Mouse (Mus musculus) intestine, embryonic 14.5 days (tissue): ENCODE measurements around the gene Ppp1r16b. TPM values are rescaled to one million over a fixed set of nuclear protein-coding genes. Genes with fewer than 3 reads are reported as not detected.

Experiments used
- ATAC-seq: fragments of 200-750 bp; cut with Nextera tagmentation; replicated peaks from 2 replicates; pipeline ENCODE4 v1.8.0; 2017; ENCODE audit warnings: low read depth, moderate number of reproducible peaks, moderate TSS enrichment, moderate library complexity; ENCODE audit not compliant: low FRiP score, low TSS enrichment
- DNase-seq: peaks from one replicate; pipeline ENCODE4 v3.0.0-alpha.2; 2018; ENCODE audit warnings: low spot score
- H3K27ac ChIP-seq: fragments of 300-500 bp; sonication (generic); 2 replicates; pipeline ENCODE4 v1.5.1; 2014; ENCODE audit warnings: low read depth, mild to moderate bottlenecking, control low read depth
- H3K27me3 ChIP-seq: fragments of 300-500 bp; sonication (generic); replicated peaks from 2 replicates; pipeline ENCODE4 v1.6.1; 2014; ENCODE audit warnings: low read length, control low read depth; ENCODE audit not compliant: control insufficient read depth, insufficient read depth
- H3K36me3 ChIP-seq: fragments of 300-500 bp; sonication (generic); 2 replicates; pipeline ENCODE4 v1.6.1; 2014; ENCODE audit warnings: low read length, control low read depth; ENCODE audit not compliant: control insufficient read depth, insufficient read depth
- H3K4me1 ChIP-seq: fragments of 300-500 bp; sonication (generic); replicated peaks from 2 replicates; pipeline ENCODE4 v1.6.1; 2014; ENCODE audit warnings: low read length, control low read depth, mixed read lengths; ENCODE audit not compliant: control insufficient read depth, insufficient read depth
- H3K4me2 ChIP-seq: fragments of 300-500 bp; sonication (generic); 2 replicates; pipeline ENCODE4 v1.6.1; 2014; ENCODE audit warnings: low read length
- H3K4me3 ChIP-seq: fragments of 300-500 bp; sonication (generic); 2 replicates; pipeline ENCODE4 v1.5.1; 2014; ENCODE audit warnings: low read depth, low read length, control low read depth, mixed read lengths
- H3K9ac ChIP-seq: fragments of 300-500 bp; sonication (generic); 2 replicates; pipeline ENCODE4 v1.6.1; 2014; ENCODE audit warnings: mild to moderate bottlenecking, low read length
- H3K9me3 ChIP-seq: fragments of 300-500 bp; sonication (generic); 2 replicates; pipeline ENCODE4 v1.6.1; 2016; ENCODE audit warnings: low read length, control low read depth; ENCODE audit not compliant: control insufficient read depth
- WGBS: fragments of 180-500 bp; shearing (Covaris S2); extraction: QIAGEN DNeasy Blood & Tissue Kit; methylation state at CpG from one replicate; pipeline ENCODE4 v1.1.7; 2014; 5-methylcytosine and 5-hydroxymethylcytosine counted together
- polyA plus RNA-seq: library from polyadenylated mRNA; unstranded; fragments of >200 nt; fragmentation: Nextera tagmentation; extraction: Ambion mirVana; gene quantifications from 2 replicates; pipeline ENCODE4 v1.2.1, GENCODE M21; 2014

Ppp1r16b gene
- polyA plus RNA-seq, 1 experiment from 2014 or later: 5.0 TPM

GRCm38 (mm10) chr2:158781126-158781525, 115.9 kb downstream of the Ppp1r16b start:
- Histone ChIP-seq H3K4me1 (peaks cover 14% of the 10 kb centered on the region), H3K4me2 (no peak overlapping the region), H3K36me3 (peaks cover 65% of the 10 kb centered on the region), H3K9ac (no peak overlapping the region), H3K9me3 (no peaks in the 10 kb centered on the region), H3K27me3 (no peaks in the 10 kb centered on the region), H3K27ac (no peak overlapping the region), H3K4me3 (no peak overlapping the region)
- WGBS: 87% methylated on average over 7 of the region's 7 CpGs
- ATAC-seq (no peak), DNase-seq (no peak)

DNA sequence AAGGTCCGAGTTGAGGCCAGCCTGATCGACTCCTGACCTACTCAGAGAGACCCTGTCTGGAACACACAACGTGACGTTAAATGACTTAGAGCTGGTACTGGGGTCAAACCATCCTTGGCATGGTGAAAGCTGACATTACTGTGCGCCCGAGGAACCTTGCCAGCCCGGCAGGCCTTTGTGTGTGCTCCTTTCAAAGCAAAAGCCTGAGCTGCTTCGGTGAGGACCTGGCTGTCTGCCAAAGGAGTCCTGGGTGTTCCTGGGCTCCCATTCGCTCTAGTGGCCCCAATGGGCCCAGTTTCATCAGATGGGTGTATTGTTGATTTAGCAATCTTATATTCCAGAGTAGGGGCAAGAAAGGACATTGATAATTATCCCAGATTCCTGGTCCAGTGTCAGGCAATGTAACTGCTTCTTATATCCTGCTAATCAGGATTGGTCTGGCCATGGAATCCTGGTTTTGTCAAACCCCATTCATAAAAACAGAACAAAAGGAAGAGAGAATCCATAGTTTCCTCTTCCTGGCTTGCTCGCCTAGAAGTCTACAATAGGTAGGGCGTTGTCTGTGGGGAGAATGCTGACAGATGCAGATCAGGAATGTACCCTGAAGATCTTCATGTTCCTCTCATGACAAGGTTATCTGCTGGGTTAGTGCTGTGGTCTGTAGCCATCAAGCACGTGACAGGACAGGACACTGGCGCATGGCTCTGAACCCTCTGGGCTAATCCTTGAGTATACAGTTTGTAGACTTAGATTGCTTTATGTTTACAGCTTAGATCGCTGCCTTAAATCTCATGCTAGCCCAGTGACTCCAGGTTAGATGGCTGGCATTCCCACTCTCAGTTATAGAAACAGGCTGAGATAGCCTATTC, 122.0 kb downstream of the Ppp1r16b start:
- no peak overlapping the region for H3K4me2 ChIP-seq
- H3K9me3 ChIP-seq: no peaks in the 10 kb centered on the region
- 78% methylated on average over 14 of the region's 14 CpGs for WGBS
- no peak overlapping the region for H3K4me3 ChIP-seq
- H3K36me3 ChIP-seq: peaks cover 46% of the 10 kb centered on the region
- no peaks in the 10 kb centered on the region for H3K4me1 ChIP-seq
- DNase-seq (no peak), ATAC-seq (no peak)
- H3K9ac ChIP-seq: no peak overlapping the region
- H3K27ac ChIP-seq: no peak overlapping the region
- H3K27me3 ChIP-seq: no peaks in the 10 kb centered on the region

DNA sequence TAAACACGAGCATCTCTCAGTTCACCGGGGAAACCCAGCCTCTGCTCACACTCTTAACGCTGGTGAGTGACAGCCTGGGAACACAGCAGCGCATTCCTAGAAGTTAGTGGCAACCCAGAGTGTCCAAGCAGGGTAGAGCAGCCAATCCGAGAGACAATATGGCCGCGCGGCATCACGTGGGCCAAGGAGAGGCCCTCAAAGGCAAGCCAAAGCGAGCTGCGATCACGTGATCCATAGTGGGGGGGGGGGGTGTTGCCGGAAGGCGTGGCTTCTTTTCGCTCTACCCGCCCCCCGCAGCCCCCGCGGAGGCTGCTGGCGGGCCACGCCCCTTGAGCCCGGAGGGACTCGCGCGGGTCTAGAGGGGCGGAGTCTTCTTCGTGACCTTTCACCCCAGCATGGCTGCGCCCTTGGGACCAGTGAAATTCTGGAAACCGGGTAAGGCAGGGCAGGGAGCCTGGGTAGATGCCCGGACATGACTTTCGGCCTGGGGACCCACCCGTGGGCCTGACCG, 129.4 kb downstream of the Ppp1r16b start, which contains the start of gene Dhx35:
Gene Dhx35, plus strand, starts transcription at position 314 of the 511 bp plus-strand sequence.
- Histone ChIP-seq H3K27ac (peak within 1 kb of the TSS; percentile 87), H3K9ac (peak within 1 kb of the TSS; percentile 71), H3K4me1 (peaks cover 10% of the 10 kb centered on the region), H3K4me2 (peak within 1 kb of the TSS; percentile 92), H3K36me3 (no peaks in the 10 kb centered on the region), H3K27me3 (no peaks in the 10 kb centered on the region), H3K4me3 (peak within 1 kb of the TSS; percentile 82), H3K9me3 (no peaks in the 10 kb centered on the region)
- ATAC-seq (peak; percentile 99), DNase-seq (peak; percentile 95)
- under 1% methylated on average over 31 of the region's 33 CpGs for WGBS

GRCm38 (mm10) chr2:158795043-158795442, 129.8 kb downstream of the Ppp1r16b start:
- Histone ChIP-seq H3K27ac (peak overlapping the region; percentile 67; the same call in 1 of the 2 replicates), H3K4me1 (peaks cover 10% of the 10 kb centered on the region), H3K4me3 (peak overlapping the region; percentile 82), H3K4me2 (peak overlapping the region; percentile 92), H3K9me3 (no peaks in the 10 kb centered on the region), H3K9ac (peak overlapping the region; percentile 71), H3K36me3 (no peaks in the 10 kb centered on the region), H3K27me3 (no peaks in the 10 kb centered on the region)
- peak; percentile 8; the same call in 1 of the 2 replicates for ATAC-seq
- no peak for DNase-seq
- 6% methylated on average over 15 of the region's 15 CpGs for WGBS

GRCm38 (mm10) chr2:158795875-158796274, 130.7 kb downstream of the Ppp1r16b start:
- H3K27me3 ChIP-seq: no peaks in the 10 kb centered on the region
- no peak overlapping the region for H3K4me2 ChIP-seq
- no peaks in the 10 kb centered on the region for H3K9me3 ChIP-seq
- H3K9ac ChIP-seq: no peak overlapping the region
- peaks cover 10% of the 10 kb centered on the region for H3K4me1 ChIP-seq
- WGBS: 92% methylated on average over 2 of the region's 2 CpGs
- ATAC-seq (no peak), DNase-seq (no peak)
- no peaks in the 10 kb centered on the region for H3K36me3 ChIP-seq
- no peak overlapping the region for H3K27ac ChIP-seq
- 0 out of 2 replicates have a peak overlapping the region, but pooled peaks have one; percentile 82 for H3K4me3 ChIP-seq

GRCm38 (mm10) chr2:158799328-158799727, 134.1 kb downstream of the Ppp1r16b start:
- Histone ChIP-seq H3K36me3 (peaks cover 20% of the 10 kb centered on the region), H3K27ac (no peak overlapping the region), H3K4me1 (peaks cover 5% of the 10 kb centered on the region; the same call in 1 of the 2 replicates), H3K4me3 (no peak overlapping the region), H3K9ac (no peak overlapping the region), H3K9me3 (no peaks in the 10 kb centered on the region), H3K27me3 (no peaks in the 10 kb centered on the region), H3K4me2 (no peak overlapping the region)
- ATAC-seq: no peak
- WGBS: 68% methylated on average over 4 of the region's 4 CpGs
- DNase-seq: no peak

DNA sequence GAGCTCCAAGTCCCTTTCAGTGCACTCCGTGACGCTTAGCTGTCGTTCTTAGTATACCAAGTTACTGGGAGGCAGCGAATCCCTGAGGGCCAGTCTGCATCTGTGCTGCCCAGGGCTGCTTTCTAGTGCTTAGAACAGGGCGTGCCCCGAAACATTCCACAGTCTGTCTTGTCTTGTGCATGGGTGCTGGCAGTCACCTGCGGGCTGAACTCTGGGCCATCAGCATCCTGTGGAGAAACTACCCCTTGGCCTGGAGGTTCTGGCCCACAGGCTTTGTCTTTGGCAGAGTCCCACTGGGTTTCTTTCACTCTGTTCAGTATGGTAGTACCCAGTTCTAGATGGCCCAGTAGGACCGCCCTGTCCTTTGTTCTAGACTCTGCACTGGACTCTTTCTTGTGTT, 135.6 kb downstream of the Ppp1r16b start:
- Histone ChIP-seq H3K4me2 (no peak overlapping the region), H3K36me3 (peaks cover 32% of the 10 kb centered on the region), H3K9ac (no peak overlapping the region), H3K4me3 (no peak overlapping the region), H3K27ac (no peak overlapping the region), H3K27me3 (no peaks in the 10 kb centered on the region), H3K9me3 (no peaks in the 10 kb centered on the region), H3K4me1 (no peaks in the 10 kb centered on the region)
- 95% methylated on average over 8 of the region's 8 CpGs for WGBS
- DNase-seq (no peak), ATAC-seq (no peak)

DNA sequence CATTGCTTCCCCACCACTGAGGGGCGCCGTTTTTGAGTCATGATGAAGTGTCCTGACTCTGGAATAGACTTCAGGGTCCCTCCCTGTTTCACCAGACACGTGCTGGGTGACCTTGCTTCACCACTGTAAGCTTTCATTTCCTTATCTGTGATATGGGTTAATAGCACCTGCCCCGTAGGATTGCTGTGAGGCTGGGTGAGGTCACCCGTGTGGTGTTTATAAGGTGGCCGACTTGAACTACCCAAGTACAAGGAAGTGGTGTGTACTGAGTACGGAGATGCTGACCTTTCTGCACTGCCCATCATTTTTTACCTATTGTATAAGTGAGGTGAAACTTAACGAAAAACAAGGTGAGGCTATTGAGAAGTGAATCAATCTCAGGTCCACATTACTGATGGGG, 138.4 kb downstream of the Ppp1r16b start:
- 79% methylated on average over 8 of the region's 8 CpGs for WGBS
- ATAC-seq: 0 out of 2 replicates have a peak, but pooled peaks have one; percentile 19
- H3K27ac ChIP-seq: no peak overlapping the region
- DNase-seq: no peak
- H3K9ac ChIP-seq: no peak overlapping the region
- no peaks in the 10 kb centered on the region for H3K9me3 ChIP-seq
- H3K36me3 ChIP-seq: peaks cover 47% of the 10 kb centered on the region
- no peaks in the 10 kb centered on the region for H3K27me3 ChIP-seq
- H3K4me2 ChIP-seq: no peak overlapping the region
- no peak overlapping the region for H3K4me3 ChIP-seq
- H3K4me1 ChIP-seq: no peaks in the 10 kb centered on the region
